Mouse (Mus musculus): ENCODE data around the gene Arid1b.

GRCm38 (mm10) chr17:5270823-5271222 lies 276.7 kb downstream of the Arid1b start:
- TF ChIP-seq CTCF (IDR thresholded peaks at IDR 0.05; ENCODE audit: low read depth, low read length), result no peak
- no peak for TF ChIP-seq POLR2A (IDR thresholded peaks at IDR 0.05; ENCODE audit: extremely low read depth, insufficient read depth, low read length)
